Mouse (Mus musculus): ENCODE measurements at regions not wholly inside any gene's neighbourhood (a gene's known extent, or its start where the extent isn't known, plus 50 kb on each side); places are given as distances from the start of the nearest gene placed in this dataset.
A peak's percentile ranks its signal among the peaks of the same experiment; 100 is the strongest.

DNA sequence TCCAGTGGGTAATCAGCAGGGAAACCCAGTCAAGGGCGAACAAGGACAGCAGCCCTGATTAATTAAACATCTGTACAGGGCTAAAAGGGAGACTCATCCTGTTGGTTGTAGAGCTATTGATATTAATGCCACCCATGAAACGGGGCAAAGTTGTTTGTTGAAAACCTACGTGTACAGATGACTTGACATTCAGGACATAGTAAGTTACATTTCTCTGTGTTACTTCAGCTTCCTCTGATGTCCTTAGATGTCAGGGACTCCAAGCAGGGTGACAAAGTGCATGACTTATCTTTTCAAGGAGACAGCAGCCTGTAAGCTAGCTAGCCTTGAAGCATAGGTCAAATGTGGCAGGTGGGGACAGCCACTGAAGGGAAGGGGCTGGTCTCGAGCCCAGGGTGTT is 390.5 kb downstream of the Ccdc171 start:
- peak; percentile 19 for DNase-seq

DNA sequence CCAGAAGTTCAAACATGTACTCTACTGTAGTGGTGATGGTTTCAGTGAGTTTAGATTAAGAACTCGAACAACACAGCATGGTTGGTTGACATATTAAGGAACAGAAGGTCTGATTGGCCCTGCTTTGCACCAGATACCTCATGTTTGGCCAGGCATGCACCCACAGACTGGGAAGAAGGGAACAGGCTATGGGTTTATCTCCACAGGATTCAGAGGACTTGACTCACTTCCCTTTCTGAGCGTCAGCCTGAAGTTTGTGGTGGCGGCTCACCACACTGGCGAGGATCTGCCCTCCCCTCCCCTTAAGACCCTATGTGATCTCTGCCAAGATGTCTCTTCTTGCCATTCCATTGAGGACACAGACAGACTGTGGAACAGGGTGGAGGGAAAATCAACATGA is 391.7 kb downstream of the Ccdc171 start:
- no peak for DNase-seq

GRCm38 (mm10) chr4:83918093-83918492 is 392.7 kb downstream of the Ccdc171 start:
- DNase-seq: no peak

DNA sequence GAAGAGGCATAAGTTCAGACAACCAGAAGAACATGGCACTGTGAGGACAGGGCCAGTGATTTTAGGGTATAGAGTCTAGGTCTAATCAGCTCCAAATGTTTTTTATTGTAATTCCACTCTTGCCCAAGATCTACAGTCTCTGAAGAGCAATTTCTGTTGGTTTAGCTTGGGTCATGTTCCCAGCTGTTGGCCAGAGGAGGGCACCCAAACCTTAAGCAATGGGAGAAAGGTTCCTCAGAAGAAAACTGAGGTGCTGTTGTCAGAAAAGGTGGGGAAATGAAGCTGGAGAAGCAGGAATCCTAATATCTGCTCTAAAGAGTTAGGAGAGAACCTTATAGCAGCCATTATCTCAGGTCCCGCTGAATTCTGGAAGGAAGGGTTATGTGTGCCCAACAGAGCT is 393.7 kb downstream of the Ccdc171 start:
- DNase-seq: no peak

DNA sequence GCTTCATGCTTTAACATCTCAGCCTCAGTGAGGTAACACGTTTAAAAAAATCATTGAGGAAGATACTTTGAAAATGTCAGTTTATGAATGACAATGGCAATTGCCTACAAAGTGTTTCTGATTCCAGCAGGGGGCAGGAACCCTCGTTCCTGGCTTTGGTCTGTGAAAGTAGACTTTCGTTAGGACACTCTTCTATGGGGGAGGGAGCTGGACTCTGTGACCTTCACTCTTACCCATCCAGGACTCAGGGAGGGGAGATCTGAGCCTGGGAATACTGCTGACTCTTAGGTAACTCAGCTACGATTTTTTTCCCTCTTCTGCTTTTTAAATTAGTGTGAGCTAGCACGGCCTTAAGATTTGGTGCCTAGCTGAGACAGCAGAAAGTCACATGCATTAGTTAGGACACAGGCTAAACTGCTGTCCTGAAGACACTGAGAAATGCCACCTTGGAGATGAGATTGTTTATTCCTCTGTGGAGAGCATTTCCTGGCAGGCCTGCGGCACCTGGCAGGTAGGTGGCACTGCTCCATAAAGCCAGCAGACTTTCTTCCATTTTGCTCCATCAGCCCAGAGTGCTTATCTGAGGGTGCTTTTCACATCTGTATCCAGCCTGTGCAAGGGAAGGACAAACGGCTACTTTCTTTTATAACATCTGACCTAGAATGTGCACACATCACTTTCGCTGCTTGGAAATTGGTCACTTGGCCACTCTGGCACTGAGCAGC is 399.9 kb downstream of the Ccdc171 start:
- DNase-seq: peak; percentile 30

DNA sequence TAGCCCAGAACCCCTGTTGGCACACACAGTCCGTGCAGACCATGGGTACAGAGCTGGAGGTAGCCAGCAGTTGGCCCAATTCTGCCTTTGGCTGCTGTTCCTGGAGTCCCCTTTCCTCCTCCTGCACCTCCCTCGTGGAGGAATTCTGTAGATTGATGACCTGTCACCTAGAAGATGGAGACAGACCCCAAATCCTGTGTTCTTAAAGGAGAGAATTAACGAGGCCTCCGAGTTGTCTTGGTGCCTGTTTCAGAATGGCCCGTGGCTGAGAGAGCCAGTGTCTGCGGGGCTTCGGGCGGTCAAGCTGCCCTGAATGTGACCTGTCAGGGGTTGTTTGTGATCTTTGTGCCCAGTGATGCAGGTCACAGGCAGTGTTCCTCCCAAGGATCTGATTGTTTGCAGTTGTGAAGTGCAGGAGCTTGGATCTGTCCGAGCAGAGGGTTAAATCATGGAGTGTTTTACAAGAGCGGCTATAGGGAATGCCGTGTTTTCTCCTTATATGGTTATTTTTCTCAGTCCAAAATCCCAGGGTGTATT is 400.9 kb downstream of the Ccdc171 start:
- no peak for DNase-seq

DNA sequence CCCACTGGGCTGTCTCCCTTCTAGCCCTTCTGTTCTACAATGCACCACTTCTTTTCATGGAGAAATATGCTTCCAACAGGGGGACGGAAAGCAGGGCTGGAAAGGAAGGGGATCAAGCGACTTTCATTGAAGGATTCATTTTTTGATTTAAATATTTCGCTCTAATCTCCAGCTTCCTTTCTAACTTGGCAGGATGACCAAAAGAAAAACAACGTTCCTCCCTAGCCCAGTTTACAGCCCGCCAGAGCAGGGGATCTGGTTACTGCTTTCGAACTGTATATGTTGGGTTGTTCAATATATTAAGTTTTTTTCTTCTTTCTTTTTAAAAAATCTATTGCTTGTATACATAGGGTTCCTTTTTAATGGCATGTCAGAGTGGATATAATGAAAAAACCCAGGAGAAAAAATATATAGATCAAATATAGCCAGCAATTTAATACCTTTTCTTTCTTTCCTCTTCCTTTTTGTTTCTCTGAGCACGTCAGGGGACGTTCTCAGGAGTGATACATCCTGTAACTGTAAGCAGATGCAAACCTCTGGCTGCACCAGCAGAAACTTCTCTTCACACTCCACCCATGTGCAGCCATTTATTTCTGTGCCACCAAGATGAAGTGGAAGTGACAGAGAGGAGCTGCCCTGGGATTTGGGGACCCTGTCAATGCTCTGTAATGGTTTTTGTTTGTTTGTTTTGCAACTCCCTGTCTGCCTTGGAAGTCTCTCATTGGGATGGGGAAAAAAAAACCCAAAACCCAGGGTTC is 406.7 kb downstream of the Ccdc171 start:
- no peak for DNase-seq

GRCm38 (mm10) chr4:83941693-83942092 is 416.3 kb downstream of the Ccdc171 start:
- no peak for DNase-seq

- DNase-seq: peak; percentile 12
Observed at GRCm38 (mm10) chr4:83949612-83950011, 424.3 kb downstream of the Ccdc171 start.

GRCm38 (mm10) chr4:83950809-83951409 is 425.6 kb downstream of the Ccdc171 start:
- DNase-seq: no peak

- no peak for DNase-seq
Observed at GRCm38 (mm10) chr4:83956252-83956904, 431.0 kb downstream of the Ccdc171 start.

DNA sequence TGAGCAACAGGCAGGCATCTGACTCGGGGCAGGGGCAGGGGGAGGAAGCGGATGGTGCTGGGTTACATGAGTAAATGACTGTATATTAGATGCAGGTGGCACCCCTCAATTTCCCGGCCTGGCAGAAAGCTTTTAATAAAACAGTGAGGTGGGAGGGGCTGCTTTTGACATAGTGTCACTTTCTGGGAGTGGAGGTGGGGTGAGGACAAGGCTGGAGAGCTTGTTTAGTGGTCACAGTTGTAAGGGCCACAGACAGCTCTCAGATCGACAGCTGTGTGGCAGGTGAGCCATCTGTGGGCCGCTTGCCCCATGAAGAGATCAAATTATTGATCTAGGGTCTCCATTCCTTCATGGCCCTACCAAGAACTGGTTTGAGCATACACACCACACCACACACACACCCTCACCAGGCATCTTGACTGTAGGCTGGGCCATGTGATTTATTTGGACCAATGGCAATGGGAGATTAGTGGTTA is 431.9 kb downstream of the Ccdc171 start:
- no peak for DNase-seq

DNA sequence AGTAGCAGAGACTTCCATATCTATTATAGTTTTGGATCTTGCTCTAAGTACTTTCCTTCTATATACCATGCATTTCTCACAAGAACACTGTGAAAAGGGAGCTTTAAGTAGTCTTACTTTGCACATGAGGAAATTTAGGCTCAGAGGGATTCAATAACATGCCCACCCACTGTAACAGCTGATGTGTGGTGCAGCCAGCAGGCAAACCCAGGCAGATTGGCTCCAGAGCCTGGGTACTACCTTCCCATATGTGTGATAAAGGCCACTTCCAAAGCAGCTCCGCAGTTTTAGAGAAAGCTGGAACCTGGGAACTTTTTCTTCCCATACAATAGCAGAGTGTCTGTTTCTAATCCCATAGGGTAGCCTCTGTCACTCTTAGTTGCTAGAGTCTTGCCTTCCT is 441.6 kb downstream of the Ccdc171 start:
- DNase-seq: no peak

- no peak for DNase-seq
Observed at GRCm38 (mm10) chr4:83973162-83973561, 447.8 kb downstream of the Ccdc171 start.

- peak; percentile 60 for DNase-seq
Observed at GRCm38 (mm10) chr4:83974214-83975012, 449.1 kb downstream of the Ccdc171 start.

GRCm38 (mm10) chr4:83975569-83975968 is 450.2 kb downstream of the Ccdc171 start:
- no peak for DNase-seq

GRCm38 (mm10) chr4:83976067-83976466 is 450.7 kb downstream of the Ccdc171 start:
- peak; percentile 33 for DNase-seq

DNA sequence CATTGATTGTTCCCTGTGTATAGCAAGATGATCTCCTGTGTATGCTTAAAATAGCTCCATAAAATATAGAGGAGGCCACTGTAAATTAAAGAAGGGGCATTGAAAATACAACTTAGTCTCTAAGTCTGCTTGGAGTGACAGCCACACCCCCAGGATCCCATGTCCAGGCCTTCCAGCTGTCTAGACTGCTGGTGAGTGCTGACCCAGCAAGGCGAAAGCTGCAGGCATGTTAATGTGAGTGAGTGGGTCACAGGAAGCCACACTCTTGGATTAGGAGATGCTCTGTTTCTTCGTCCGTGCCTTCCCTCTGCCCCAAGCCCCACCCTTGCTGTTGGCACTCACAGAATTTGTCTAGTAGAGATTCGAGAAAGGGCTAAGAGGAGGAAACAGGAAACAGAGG is 453.7 kb downstream of the Ccdc171 start:
- DNase-seq: no peak

DNA sequence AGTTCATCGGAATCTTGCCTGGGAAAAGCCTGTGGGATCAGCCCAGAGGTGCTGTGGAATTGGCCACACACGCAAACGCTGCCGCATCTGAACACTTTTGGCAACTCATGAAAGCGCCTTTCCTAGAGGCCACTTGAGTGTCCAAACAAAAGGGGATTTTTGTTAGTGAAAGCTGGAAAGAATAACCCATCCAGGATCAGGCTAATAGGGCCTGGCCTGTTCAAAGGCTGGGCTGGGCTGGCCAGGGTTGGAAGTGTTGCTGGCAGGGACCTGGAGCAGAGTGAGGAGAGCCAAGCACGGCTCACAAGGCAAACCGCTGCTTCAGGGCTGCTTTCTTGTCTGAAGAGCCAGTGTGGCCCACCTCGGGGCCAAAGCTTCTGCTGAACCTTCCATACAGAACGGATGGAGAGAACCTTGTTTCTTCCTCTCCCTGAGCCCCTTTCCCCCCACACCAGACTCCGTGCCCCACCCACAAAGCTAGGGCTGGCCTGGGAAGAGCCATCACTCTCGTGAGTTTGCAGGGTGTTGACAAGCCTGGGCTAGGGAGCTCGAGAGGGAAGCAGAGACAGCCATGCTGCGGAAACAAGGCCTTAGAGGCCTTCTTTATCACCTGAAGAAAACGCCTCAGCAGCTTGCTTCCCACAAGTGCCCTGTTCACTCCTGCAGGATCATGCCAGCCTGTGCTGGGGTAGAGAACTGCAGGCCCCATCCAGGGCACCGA is 459.5 kb downstream of the Ccdc171 start:
- DNase-seq: peak; percentile 10

DNA sequence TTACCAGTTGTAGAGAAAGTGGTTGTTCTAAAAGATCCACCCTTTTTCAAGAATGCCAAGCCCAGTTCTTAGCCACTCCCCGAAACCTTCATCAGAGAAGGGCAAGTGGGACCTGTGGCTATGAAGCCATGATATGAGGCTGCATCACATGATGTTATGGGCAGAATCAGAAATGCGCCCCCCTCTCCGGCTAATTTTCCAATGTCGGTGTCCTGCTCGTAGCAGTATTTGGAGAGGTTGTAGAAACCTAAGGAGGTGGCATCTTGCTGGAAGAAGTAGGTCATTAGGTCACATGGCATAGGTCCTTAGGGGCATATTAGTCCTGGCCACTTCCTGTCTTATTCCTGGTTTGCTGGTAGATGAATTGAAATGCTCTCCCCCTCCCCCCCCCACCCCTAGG is 460.1 kb downstream of the Ccdc171 start:
- DNase-seq: no peak
